Mouse (Mus musculus): ENCODE results near the gene Ogdh. TPM values are rescaled to one million over a fixed set of nuclear protein-coding genes. Genes with fewer than 3 reads are reported as not detected.

The Ogdh gene
- polyA plus RNA-seq, 1 experiment from 2014 or later, result 50.1 TPM

DNA sequence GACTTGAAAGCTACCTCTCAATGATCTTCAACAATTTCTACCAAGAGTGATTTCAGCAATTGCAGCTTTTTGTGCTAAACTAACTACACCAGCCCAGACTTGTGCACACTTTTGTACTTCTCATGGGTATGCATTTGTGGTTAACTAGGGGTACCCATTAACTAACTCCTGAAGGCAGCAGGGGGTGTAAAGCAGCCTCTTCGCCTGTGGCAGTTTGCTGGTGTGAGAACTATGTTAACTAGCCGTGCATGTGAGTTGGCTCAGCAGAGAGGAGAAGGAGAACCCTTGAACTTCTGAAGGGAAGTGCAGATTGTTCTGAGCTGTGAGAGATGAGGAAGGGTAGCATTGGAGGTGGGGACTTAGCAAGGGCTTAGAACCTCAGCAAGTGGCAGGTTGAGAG, 11.4 kb downstream of the Ogdh start:
- Histone ChIP-seq H3K9me3 (ENCODE audit: low read length) (no peaks in the 10 kb centered on the region), H3K27me3 (ENCODE audit: insufficient read depth, low read length) (no peaks in the 10 kb centered on the region), H3K4me2 (ENCODE audit: low read depth, low read length) (no peak overlapping the region), H3K27ac (ENCODE audit: low read depth) (no peak overlapping the region), H3K4me3 (ENCODE audit: low read depth, low read length) (no peak overlapping the region), H3K36me3 (replicated peaks; ENCODE audit: insufficient read depth, low read length) (peaks cover 58% of the 10 kb centered on the region), H3K4me1 (ENCODE audit: insufficient read depth) (peaks cover 3% of the 10 kb centered on the region; the same call in 1 of the 2 replicates), H3K9ac (replicated peaks) (no peak overlapping the region)
- ATAC-seq, result no peak
- WGBS (ENCODE audit: insufficient replicate concordance), result 88% methylated on average over 2 of the region's 2 CpGs
- no peak for DNase-seq
- TF ChIP-seq EP300 (IDR thresholded peaks at IDR 0.05; ENCODE audit: low read depth) (no peak), CTCF (IDR thresholded peaks at IDR 0.05; ENCODE audit: low read depth) (no peak)

DNA sequence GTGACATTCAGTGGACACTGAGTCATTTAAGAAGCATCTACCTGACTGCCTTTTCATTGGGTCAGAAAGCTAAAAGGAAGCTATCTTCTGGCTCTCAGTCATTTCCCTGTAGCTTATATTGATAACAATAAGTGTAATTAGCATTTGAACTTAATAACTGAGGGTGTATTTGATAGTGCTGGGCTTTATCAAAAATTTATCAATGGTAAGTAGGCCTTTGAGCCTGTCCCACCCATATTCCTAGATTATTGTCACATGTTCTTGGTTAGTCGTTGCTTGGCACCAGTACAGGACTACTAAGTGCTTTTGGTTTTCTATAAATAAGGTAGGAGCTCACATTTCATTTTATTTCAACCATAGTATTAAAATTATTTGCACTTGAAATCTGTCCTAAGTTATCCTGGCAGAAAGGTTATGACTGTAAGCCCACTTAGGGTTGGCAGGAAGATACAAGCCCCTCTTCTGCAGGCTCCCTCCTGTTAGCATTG, 14.6 kb downstream of the Ogdh start:
- Histone ChIP-seq H3K36me3 (replicated peaks; ENCODE audit: insufficient read depth, low read length) (peaks cover 51% of the 10 kb centered on the region), H3K9ac (replicated peaks) (no peak overlapping the region), H3K9me3 (ENCODE audit: low read length) (no peaks in the 10 kb centered on the region), H3K27me3 (ENCODE audit: insufficient read depth, low read length) (no peaks in the 10 kb centered on the region), H3K27ac (ENCODE audit: low read depth) (no peak overlapping the region), H3K4me2 (ENCODE audit: low read depth, low read length) (no peak overlapping the region), H3K4me3 (ENCODE audit: low read depth, low read length) (no peak overlapping the region), H3K4me1 (ENCODE audit: insufficient read depth) (no peaks in the 10 kb centered on the region)
- WGBS (ENCODE audit: insufficient replicate concordance), result 75% methylated on average over 1 of the region's 1 CpGs
- DNase-seq (no peak), ATAC-seq (no peak)
- TF ChIP-seq EP300 (IDR thresholded peaks at IDR 0.05; ENCODE audit: low read depth), result no peak
- no peak for TF ChIP-seq CTCF (IDR thresholded peaks at IDR 0.05; ENCODE audit: low read depth)

DNA sequence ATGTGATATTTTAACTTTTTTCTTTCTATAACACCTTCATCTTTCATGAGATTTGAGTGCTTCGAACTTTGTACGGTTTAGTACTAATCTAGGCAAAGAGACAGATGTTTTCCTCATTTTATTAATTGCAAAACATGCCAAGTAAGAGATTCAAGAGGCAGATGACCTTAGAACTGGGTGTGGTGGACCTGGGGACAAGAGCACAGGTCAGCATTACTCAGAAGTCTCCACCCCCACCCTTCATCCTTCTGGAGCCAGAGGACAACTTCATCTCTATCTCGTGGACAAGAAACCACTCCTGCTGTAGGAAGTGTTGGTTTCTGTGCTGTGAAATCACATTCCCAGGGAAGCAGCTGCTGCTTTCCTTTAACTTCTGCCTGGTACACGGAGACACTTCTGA, 16.7 kb downstream of the Ogdh start:
- Histone ChIP-seq H3K4me1 (ENCODE audit: insufficient read depth) (no peaks in the 10 kb centered on the region), H3K27me3 (ENCODE audit: insufficient read depth, low read length) (no peaks in the 10 kb centered on the region), H3K4me3 (ENCODE audit: low read depth, low read length) (no peak overlapping the region), H3K9ac (replicated peaks) (no peak overlapping the region), H3K27ac (ENCODE audit: low read depth) (no peak overlapping the region), H3K4me2 (ENCODE audit: low read depth, low read length) (no peak overlapping the region), H3K9me3 (ENCODE audit: low read length) (no peaks in the 10 kb centered on the region), H3K36me3 (replicated peaks; ENCODE audit: insufficient read depth, low read length) (peaks cover 49% of the 10 kb centered on the region)
- ATAC-seq (no peak), DNase-seq (no peak)
- TF ChIP-seq CTCF (IDR thresholded peaks at IDR 0.05; ENCODE audit: low read depth), result no peak
- TF ChIP-seq EP300 (IDR thresholded peaks at IDR 0.05; ENCODE audit: low read depth), result no peak
- WGBS (ENCODE audit: insufficient replicate concordance), result 79% methylated on average over 4 of the region's 4 CpGs

- Histone ChIP-seq H3K4me2 (ENCODE audit: low read depth, low read length) (no peak overlapping the region), H3K9me3 (ENCODE audit: low read length) (no peaks in the 10 kb centered on the region), H3K36me3 (replicated peaks; ENCODE audit: insufficient read depth, low read length) (peaks cover 57% of the 10 kb centered on the region), H3K4me3 (ENCODE audit: low read depth, low read length) (no peak overlapping the region), H3K27me3 (ENCODE audit: insufficient read depth, low read length) (no peaks in the 10 kb centered on the region), H3K9ac (replicated peaks) (no peak overlapping the region), H3K27ac (ENCODE audit: low read depth) (no peak overlapping the region), H3K4me1 (ENCODE audit: insufficient read depth) (no peaks in the 10 kb centered on the region)
- TF ChIP-seq EP300 (IDR thresholded peaks at IDR 0.05; ENCODE audit: low read depth), result no peak
- no peak for TF ChIP-seq CTCF (IDR thresholded peaks at IDR 0.05; ENCODE audit: low read depth)
- WGBS (ENCODE audit: insufficient replicate concordance), result 86% methylated on average over 7 of the region's 7 CpGs
- ATAC-seq, result no peak
- DNase-seq, result no peak
Observed at GRCm38 (mm10) chr11:6313874-6314406, 22.5 kb downstream of the Ogdh start.

- no peak overlapping the region for H3K4me3 ChIP-seq (ENCODE audit: low read depth, low read length)
- H3K9me3 ChIP-seq (ENCODE audit: low read length), result no peaks in the 10 kb centered on the region
- ATAC-seq, result no peak
- 93% methylated on average over 11 of the region's 11 CpGs for WGBS (ENCODE audit: insufficient replicate concordance)
- H3K36me3 ChIP-seq (replicated peaks; ENCODE audit: insufficient read depth, low read length), result peaks cover 69% of the 10 kb centered on the region
- no peak overlapping the region for H3K27ac ChIP-seq (ENCODE audit: low read depth)
- no peaks in the 10 kb centered on the region for H3K27me3 ChIP-seq (ENCODE audit: insufficient read depth, low read length)
- H3K4me2 ChIP-seq (ENCODE audit: low read depth, low read length), result no peak overlapping the region
- no peaks in the 10 kb centered on the region for H3K4me1 ChIP-seq (ENCODE audit: insufficient read depth)
- no peak overlapping the region; the same call in 1 of the 2 replicates for H3K9ac ChIP-seq (replicated peaks)
- DNase-seq, result no peak
- no peak for TF ChIP-seq EP300 (IDR thresholded peaks at IDR 0.05; ENCODE audit: low read depth)
- TF ChIP-seq CTCF (IDR thresholded peaks at IDR 0.05; ENCODE audit: low read depth), result no peak
Observed at GRCm38 (mm10) chr11:6316821-6317220, 25.4 kb downstream of the Ogdh start.

- Histone ChIP-seq H3K9ac (replicated peaks) (no peak overlapping the region), H3K36me3 (replicated peaks; ENCODE audit: insufficient read depth, low read length) (peaks cover 73% of the 10 kb centered on the region), H3K4me2 (ENCODE audit: low read depth, low read length) (no peak overlapping the region), H3K4me1 (ENCODE audit: insufficient read depth) (no peaks in the 10 kb centered on the region), H3K9me3 (ENCODE audit: low read length) (no peaks in the 10 kb centered on the region), H3K27me3 (ENCODE audit: insufficient read depth, low read length) (no peaks in the 10 kb centered on the region), H3K27ac (ENCODE audit: low read depth) (no peak overlapping the region), H3K4me3 (ENCODE audit: low read depth, low read length) (no peak overlapping the region)
- 89% methylated on average over 5 of the region's 5 CpGs for WGBS (ENCODE audit: insufficient replicate concordance)
- TF ChIP-seq EP300 (IDR thresholded peaks at IDR 0.05; ENCODE audit: low read depth), result no peak
- TF ChIP-seq CTCF (IDR thresholded peaks at IDR 0.05; ENCODE audit: low read depth), result no peak
- DNase-seq, result no peak
- no peak for ATAC-seq
Observed at GRCm38 (mm10) chr11:6318559-6318958, 27.1 kb downstream of the Ogdh start.

Data from liver, postnatal 0 days (tissue).